Mouse (Mus musculus): Measurements from ENCODE around the gene Cbr3.

- TF ChIP-seq MAX (IDR thresholded peaks at IDR 0.05; ENCODE audit: low read length) (no peak), EP300 (IDR thresholded peaks at IDR 0.05; ENCODE audit: low read length) (no peak)
Measured at GRCm38 (mm10) chr16:93715826-93716225, 32.8 kb downstream of the Cbr3 start.

All from CH12.LX (cell line).